Mouse (Mus musculus) lung, postnatal 0 days (tissue): ENCODE measurements around the gene Oxa1l.

ENCODE experiments used
- CTCF ChIP-seq: IDR thresholded peaks from 2 replicates; pipeline ENCODE4 v1.5.1; 2016; ENCODE audit warnings: antibody characterized with exemption, mild to moderate bottlenecking
- EP300 ChIP-seq: IDR thresholded peaks from 2 replicates; pipeline ENCODE4 v1.6.1; 2016; ENCODE audit warnings: antibody characterized with exemption, mild to moderate bottlenecking, control low read depth

DNA sequence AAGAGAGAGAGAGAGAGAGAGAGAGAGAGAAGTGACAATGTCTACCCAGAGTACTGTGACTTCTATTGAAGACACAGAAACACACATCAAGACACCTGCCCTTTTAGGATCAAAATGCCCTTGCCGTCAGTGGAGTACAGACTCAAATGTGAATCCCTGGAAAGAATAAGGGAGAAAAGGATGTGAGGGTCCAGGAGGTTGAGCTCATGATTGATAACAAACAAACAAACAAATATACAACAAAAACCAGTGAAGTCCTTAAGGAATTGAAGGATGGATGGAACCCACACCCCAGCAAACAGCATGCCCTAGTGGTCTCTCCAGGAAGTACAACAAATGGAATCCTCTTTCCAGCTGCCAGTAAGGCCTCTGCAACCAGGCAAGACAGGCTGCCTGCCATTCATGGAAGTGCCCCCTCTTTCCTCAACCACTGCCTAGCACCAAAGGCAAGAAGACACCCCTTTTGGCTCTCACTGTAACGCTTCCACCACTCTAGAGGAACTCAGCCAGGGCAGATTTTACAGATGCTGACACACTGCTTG, 52.1 kb downstream of the Oxa1l start:
- TF ChIP-seq CTCF: peak; percentile 95
- no peak for TF ChIP-seq EP300
